Mouse (Mus musculus) adrenal gland, postnatal 4 days (tissue): Measurements from ENCODE around the gene Fam76a. TPM values are rescaled to one million over a fixed set of nuclear protein-coding genes. Genes with fewer than 3 reads are reported as not detected.

Source experiments
- DNase-seq, 2 experiments: peaks; one replicate each; pipeline ENCODE4 v3.0.0; 2021 to 2022; ENCODE audit warnings: low spot score in 2 of 2, mixed read lengths in 2 of 2
- total RNA-seq, 2 experiments: library from RNA; stranded (reverse); gene quantifications; 2 replicates each; pipeline ENCODE4 v1.2.3; 2021

Gene Fam76a
- total RNA-seq, 2 experiments from 2014 or later = 37.0 to 37.1 TPM

GRCm38 (mm10) chr4:132894402-132894801, 28.0 kb downstream of the Fam76a start:
- DNase-seq = no peak

DNA sequence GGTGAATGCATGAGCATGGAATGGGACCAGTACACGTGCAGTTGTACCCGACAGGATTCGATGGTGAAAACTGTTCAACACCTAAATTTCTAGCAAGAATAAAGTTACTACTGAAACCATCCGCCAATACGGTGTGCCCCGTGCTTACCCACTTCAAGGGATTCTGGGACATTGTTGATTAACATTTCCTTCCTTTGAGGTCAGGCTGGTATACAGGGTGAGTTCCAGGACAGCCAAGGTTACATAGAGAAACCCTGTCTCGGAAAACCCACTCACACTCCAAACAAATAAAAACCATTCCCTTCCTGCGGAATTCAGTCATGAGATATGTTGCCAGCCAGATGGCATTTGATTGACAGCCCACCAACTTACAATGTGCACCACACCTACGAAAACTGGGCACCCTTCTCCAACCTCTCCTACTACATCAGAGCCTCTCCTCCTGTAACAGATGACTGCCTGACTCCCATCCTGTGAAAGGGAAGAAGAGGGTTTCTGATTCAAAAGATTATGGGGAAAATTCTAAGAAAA, 37.4 kb downstream of the Fam76a start:
- no peak for DNase-seq

GRCm38 (mm10) chr4:132884064-132884843, 38.1 kb downstream of the Fam76a start, which contains the start of gene Stx12:
Gene Stx12 (minus strand): TSS chr4:132884509.
- peak; percentile 81 to 86 for DNase-seq

DNA sequence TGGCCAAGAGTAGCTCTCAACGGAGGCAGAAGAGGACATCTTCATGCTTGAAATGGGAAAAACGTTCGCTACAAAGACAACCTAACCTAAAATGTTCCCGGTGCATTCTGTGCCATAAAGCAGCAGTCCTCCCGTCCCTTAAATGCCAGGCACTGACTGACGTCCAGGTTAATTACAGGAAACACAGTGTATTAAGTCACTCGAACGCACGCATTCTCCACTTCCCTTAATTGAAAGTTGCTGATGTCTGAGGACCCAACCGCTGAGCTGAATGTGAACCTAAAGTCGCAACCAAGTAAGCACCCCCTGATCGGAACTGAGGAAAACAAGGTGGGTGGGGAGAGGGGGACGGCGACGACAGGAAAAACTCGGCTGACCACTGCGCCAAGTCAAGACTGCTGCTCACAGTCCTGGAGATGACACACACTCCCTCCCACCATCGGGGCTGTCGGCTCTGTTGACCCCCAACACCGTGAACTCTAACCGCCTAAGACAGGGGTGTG, 38.7 kb downstream of the Fam76a start:
- peak in 1 of 2 experiments; percentile 7 for DNase-seq

DNA sequence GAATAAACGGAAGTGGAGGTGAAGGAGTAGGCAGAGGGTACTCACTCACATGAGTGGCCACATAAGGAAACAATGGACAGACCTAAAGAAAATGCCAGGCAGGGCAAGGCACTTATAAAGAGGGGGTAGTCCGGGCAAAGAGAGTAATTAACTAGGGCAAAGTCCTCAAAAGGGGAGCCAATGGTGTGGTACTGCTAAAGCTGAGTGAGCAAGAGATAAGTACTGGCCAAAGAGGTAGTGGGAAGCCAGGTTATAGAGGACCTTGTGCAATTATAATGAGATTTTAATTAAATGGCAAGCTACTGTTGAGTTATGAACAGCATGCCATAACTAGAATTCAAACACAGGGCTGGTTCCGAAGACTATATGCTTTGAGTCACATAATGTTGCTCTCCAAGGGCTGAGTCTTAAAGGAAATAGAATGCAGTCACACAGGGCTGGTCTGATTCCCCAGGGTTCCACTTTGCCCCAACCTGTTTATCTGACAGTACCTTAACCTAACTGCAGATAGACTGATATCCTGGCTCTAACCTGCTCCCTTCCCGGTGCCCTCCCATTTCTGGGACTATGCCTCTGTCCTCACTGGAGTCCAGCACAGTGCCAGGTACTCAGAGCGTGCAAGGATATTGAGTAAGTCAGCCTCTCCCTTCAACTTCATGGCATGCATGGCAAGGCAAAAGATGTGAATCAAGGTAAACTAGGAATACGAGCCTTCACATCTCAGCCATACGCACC, 47.8 kb downstream of the Fam76a start:
- DNase-seq = no peak

DNA sequence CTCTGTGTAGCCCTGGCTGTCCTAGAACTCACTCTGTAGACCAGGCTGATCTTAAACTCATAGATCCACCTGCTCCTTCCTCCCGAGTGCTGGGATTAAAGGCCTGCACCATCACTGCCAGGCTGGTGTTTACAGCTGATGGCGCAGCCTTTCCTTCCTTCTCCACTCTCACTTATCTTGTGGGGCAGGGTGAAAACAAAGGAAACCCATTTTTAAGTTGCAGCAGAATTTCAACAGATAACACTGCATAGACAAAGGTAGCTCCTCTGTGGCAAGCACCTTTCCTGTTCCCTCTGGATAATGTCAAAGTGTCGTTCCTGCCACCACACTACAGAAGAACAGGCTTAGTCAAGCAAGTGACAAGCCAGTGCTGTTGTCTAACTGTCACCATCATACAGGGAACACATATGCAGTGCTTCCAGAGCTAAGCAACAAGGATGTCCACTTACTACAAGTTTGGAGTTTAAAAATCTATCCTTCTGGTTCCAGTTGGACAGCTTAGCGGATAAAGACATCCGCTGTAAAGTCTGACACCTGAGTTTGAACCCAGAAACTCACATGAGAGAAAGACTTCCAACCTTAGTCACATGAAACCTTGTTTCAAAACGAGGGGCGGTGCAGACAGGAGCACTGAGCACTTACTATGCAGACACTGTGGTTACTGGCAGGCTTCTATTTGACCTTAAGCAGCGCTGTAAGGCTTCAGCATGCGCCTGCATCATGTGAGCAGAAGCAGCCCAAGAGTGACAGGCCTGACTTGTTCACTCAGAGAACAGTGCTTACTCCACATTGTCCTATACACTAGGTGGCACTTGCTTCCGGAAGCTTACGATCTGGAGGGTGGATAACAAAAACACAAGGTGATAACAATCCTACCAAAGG, 48.6 kb downstream of the Fam76a start:
- no peak for DNase-seq

DNA sequence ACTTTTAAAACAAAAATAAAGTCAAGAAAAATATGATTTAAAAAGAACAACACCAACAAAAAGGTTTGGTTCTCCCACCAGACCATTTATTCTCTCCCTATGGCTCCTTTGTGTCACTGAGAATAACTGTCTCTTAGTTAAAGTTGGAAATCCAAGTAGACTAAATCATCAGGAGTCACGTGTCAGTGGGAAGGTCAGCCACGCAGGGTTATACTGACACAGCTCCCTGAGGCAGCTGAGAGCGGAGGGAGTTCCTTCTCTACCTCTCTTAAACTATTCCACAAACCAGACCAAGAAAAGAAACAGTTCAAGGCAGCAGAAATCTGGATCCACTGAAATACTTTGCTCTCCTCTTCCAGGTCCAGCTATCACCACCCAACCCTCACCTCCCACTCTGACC, 51.2 kb downstream of the Fam76a start:
- no peak for DNase-seq

GRCm38 (mm10) chr4:132864856-132865255, 57.5 kb downstream of the Fam76a start:
- DNase-seq = no peak

GRCm38 (mm10) chr4:132863012-132863411, 59.3 kb downstream of the Fam76a start:
- DNase-seq = no peak

DNA sequence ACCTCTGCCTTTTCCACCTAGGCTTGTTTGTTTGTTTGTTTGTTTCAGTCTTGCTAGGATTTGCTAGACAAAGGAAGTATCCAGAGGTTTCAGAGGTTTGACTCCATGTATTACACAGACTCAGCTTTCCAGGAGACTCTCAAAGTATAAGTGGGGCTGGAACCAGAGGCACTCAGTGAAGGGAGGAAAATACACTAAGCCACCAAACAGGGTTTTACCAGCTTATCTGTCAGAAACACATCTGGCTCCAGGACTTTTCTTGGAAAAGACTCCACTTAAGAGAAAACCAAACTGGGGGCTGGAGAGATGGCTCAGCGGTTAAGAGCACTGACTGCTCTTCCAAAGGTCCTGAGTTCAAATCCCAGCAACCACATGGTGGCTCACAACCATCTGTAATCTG, 61.5 kb downstream of the Fam76a start:
- no peak for DNase-seq

Other genes starting within 250 kb of the Fam76a start
- 1 to 10 TPM; 5.4 to 7.3 TPM for gene Xkr8, start 190.0 kb downstream of the Fam76a start, total RNA-seq
- gene Smpdl3b, start 165.3 kb downstream of the Fam76a start, total RNA-seq = 1 to 10 TPM; 2.2 to 3.0 TPM
- gene Rpa2, start 154.2 kb downstream of the Fam76a start, total RNA-seq = 10 to 100 TPM; 31.9 to 38.5 TPM
- gene Themis2, start 126.2 kb downstream of the Fam76a start, total RNA-seq = 1 to 10 TPM; 2.6 to 2.8 TPM
- 10 to 100 TPM; 56.5 to 56.7 TPM for gene Ppp1r8, start 79.4 kb downstream of the Fam76a start, total RNA-seq
- 10 to 100 TPM; 54.8 to 58.3 TPM for gene Stx12, start 38.0 kb downstream of the Fam76a start, total RNA-seq
- 1 to 10 TPM; 1.2 to 1.5 TPM for gene Fgr, start 51.5 kb upstream of the Fam76a start, total RNA-seq
- gene Ahdc1, start 88.7 kb upstream of the Fam76a start, total RNA-seq = 10 to 100 TPM; 92.5 to 98.7 TPM
- 100 to 1,000 TPM; 155 to 157 TPM for gene Wasf2, start 207.9 kb upstream of the Fam76a start, total RNA-seq